Mouse (Mus musculus): ENCODE data around the gene Slc25a44. TPM values are rescaled to one million over a fixed set of nuclear protein-coding genes. Genes with fewer than 3 reads are reported as not detected.

Slc25a44 gene
- polyA plus RNA-seq, 1 experiment from 2014 or later, result 30.3 TPM

- H3K27ac ChIP-seq, result peak overlapping the region; percentile 27; the same call in 1 of the 2 replicates
Measured at GRCm38 (mm10) chr3:88455588-88456264, 30.8 kb upstream of the Slc25a44 start.

GRCm38 (mm10) chr3:88454762-88455587, 30.0 kb upstream of the Slc25a44 start:
- Histone ChIP-seq H3K79me2 (ENCODE audit: inconsistent target) (peaks cover 10% of the 10 kb centered on the region; the same call in 1 of the 2 replicates), H3K36me3 (ENCODE audit: inconsistent target) (peaks cover 4% of the 10 kb centered on the region; the same call in 1 of the 2 replicates), H3K27ac (peak overlapping the region; percentile 27), H3K4me3 (ENCODE audit: inconsistent target) (peak overlapping the region; percentile 10; the same call in 1 of the 2 replicates)
- 37% methylated on average over 7 of the region's 9 CpGs for WGBS (ENCODE audit: missing documents)

More at GRCm38 (mm10) chr3:88455588-88456264, 30.8 kb upstream of the Slc25a44 start:
- Histone ChIP-seq H3K4me3 (ENCODE audit: inconsistent target) (no peak overlapping the region), H3K36me3 (ENCODE audit: inconsistent target) (peaks cover 4% of the 10 kb centered on the region; the same call in 1 of the 2 replicates), H3K79me2 (ENCODE audit: inconsistent target) (peaks cover 10% of the 10 kb centered on the region; the same call in 1 of the 2 replicates)
- 65% methylated on average over 18 of the region's 18 CpGs for WGBS (ENCODE audit: missing documents)

- Histone ChIP-seq H3K27ac (peak overlapping the region; percentile 27), H3K36me3 (ENCODE audit: inconsistent target) (peaks cover 7% of the 10 kb centered on the region; the same call in 1 of the 2 replicates), H3K4me3 (ENCODE audit: inconsistent target) (peak overlapping the region; percentile 10; the same call in 1 of the 2 replicates), H3K79me2 (ENCODE audit: inconsistent target) (peaks cover 10% of the 10 kb centered on the region; the same call in 1 of the 2 replicates)
- WGBS (ENCODE audit: missing documents), result 36% methylated on average over 8 of the region's 8 CpGs
Measured at GRCm38 (mm10) chr3:88453986-88454385, 29.0 kb upstream of the Slc25a44 start.

- WGBS (ENCODE audit: missing documents), result 43% methylated on average over 8 of the region's 8 CpGs
- Histone ChIP-seq H3K4me3 (ENCODE audit: inconsistent target) (no peak overlapping the region), H3K36me3 (ENCODE audit: inconsistent target) (peaks cover 7% of the 10 kb centered on the region; the same call in 1 of the 2 replicates), H3K79me2 (ENCODE audit: inconsistent target) (peaks cover 10% of the 10 kb centered on the region; the same call in 1 of the 2 replicates), H3K27ac (no peak overlapping the region)
Measured at GRCm38 (mm10) chr3:88453369-88453768, 28.4 kb upstream of the Slc25a44 start.

GRCm38 (mm10) chr3:88452716-88453115, 27.8 kb upstream of the Slc25a44 start:
- no peak overlapping the region for H3K27ac ChIP-seq
- 95% methylated on average over 6 of the region's 6 CpGs for WGBS (ENCODE audit: missing documents)

GRCm38 (mm10) chr3:88452246-88452645, 27.3 kb upstream of the Slc25a44 start:
- no peak overlapping the region for H3K27ac ChIP-seq
- no peak overlapping the region for H3K4me3 ChIP-seq (ENCODE audit: inconsistent target)
- 44% methylated on average over 5 of the region's 5 CpGs for WGBS (ENCODE audit: missing documents)
- peaks cover 7% of the 10 kb centered on the region; the same call in 1 of the 2 replicates for H3K36me3 ChIP-seq (ENCODE audit: inconsistent target)
- peaks cover 10% of the 10 kb centered on the region; the same call in 1 of the 2 replicates for H3K79me2 ChIP-seq (ENCODE audit: inconsistent target)

More at GRCm38 (mm10) chr3:88452716-88453115, 27.8 kb upstream of the Slc25a44 start:
- H3K36me3 ChIP-seq (ENCODE audit: inconsistent target), result peaks cover 7% of the 10 kb centered on the region; the same call in 1 of the 2 replicates
- H3K4me3 ChIP-seq (ENCODE audit: inconsistent target), result no peak overlapping the region
- H3K79me2 ChIP-seq (ENCODE audit: inconsistent target), result peaks cover 10% of the 10 kb centered on the region; the same call in 1 of the 2 replicates

- Histone ChIP-seq H3K4me3 (ENCODE audit: inconsistent target) (no peak overlapping the region), H3K36me3 (ENCODE audit: inconsistent target) (peaks cover 7% of the 10 kb centered on the region; the same call in 1 of the 2 replicates), H3K79me2 (ENCODE audit: inconsistent target) (peaks cover 10% of the 10 kb centered on the region; the same call in 1 of the 2 replicates), H3K27ac (no peak overlapping the region)
- 91% methylated on average over 12 of the region's 12 CpGs for WGBS (ENCODE audit: missing documents)
Measured at GRCm38 (mm10) chr3:88450379-88451131, 25.6 kb upstream of the Slc25a44 start.

- no peak overlapping the region for H3K4me3 ChIP-seq (ENCODE audit: inconsistent target)
- H3K79me2 ChIP-seq (ENCODE audit: inconsistent target), result peaks cover 10% of the 10 kb centered on the region; the same call in 1 of the 2 replicates
- no peak overlapping the region for H3K27ac ChIP-seq
- H3K36me3 ChIP-seq (ENCODE audit: inconsistent target), result peaks cover 7% of the 10 kb centered on the region; the same call in 1 of the 2 replicates
- 80% methylated on average over 21 of the region's 21 CpGs for WGBS (ENCODE audit: missing documents)
Measured at GRCm38 (mm10) chr3:88449395-88450023, 24.6 kb upstream of the Slc25a44 start.

GRCm38 (mm10) chr3:88448443-88448842, 23.5 kb upstream of the Slc25a44 start:
- no peak overlapping the region for H3K4me3 ChIP-seq (ENCODE audit: inconsistent target)
- no peak overlapping the region for H3K27ac ChIP-seq
- peaks cover 7% of the 10 kb centered on the region; the same call in 1 of the 2 replicates for H3K36me3 ChIP-seq (ENCODE audit: inconsistent target)
- 48% methylated on average over 8 of the region's 8 CpGs for WGBS (ENCODE audit: missing documents)
- H3K79me2 ChIP-seq (ENCODE audit: inconsistent target), result peaks cover 5% of the 10 kb centered on the region; the same call in 1 of the 2 replicates

- WGBS (ENCODE audit: missing documents), result 87% methylated on average over 8 of the region's 8 CpGs
- Histone ChIP-seq H3K4me3 (ENCODE audit: inconsistent target) (no peak overlapping the region), H3K36me3 (ENCODE audit: inconsistent target) (peaks cover 7% of the 10 kb centered on the region; the same call in 1 of the 2 replicates), H3K27ac (peak overlapping the region; percentile 72), H3K79me2 (ENCODE audit: inconsistent target) (no peaks in the 10 kb centered on the region; the same call in 1 of the 2 replicates)
Measured at GRCm38 (mm10) chr3:88447676-88448183, 22.8 kb upstream of the Slc25a44 start.

GRCm38 (mm10) chr3:88446471-88447123, 21.7 kb upstream of the Slc25a44 start:
- Histone ChIP-seq H3K27ac (peak overlapping the region; percentile 72), H3K36me3 (ENCODE audit: inconsistent target) (peaks cover 7% of the 10 kb centered on the region; the same call in 1 of the 2 replicates), H3K79me2 (ENCODE audit: inconsistent target) (no peaks in the 10 kb centered on the region; the same call in 1 of the 2 replicates), H3K4me3 (ENCODE audit: inconsistent target) (peak overlapping the region; percentile 26)
- 11% methylated on average over 7 of the region's 8 CpGs for WGBS (ENCODE audit: missing documents)

GRCm38 (mm10) chr3:88442888-88443287, 17.9 kb upstream of the Slc25a44 start:
- Histone ChIP-seq H3K79me2 (ENCODE audit: inconsistent target) (no peaks in the 10 kb centered on the region; the same call in 1 of the 2 replicates), H3K4me3 (ENCODE audit: inconsistent target) (no peak overlapping the region), H3K36me3 (ENCODE audit: inconsistent target) (peaks cover 7% of the 10 kb centered on the region; the same call in 1 of the 2 replicates), H3K27ac (peak overlapping the region; percentile 38; the same call in 1 of the 2 replicates)
- WGBS (ENCODE audit: missing documents), result 18% methylated on average over 7 of the region's 7 CpGs

GRCm38 (mm10) chr3:88442488-88442887, 17.5 kb upstream of the Slc25a44 start:
- no peak overlapping the region for H3K4me3 ChIP-seq (ENCODE audit: inconsistent target)
- no peaks in the 10 kb centered on the region; the same call in 1 of the 2 replicates for H3K79me2 ChIP-seq (ENCODE audit: inconsistent target)
- WGBS (ENCODE audit: missing documents), result 91% methylated on average over 12 of the region's 12 CpGs
- H3K27ac ChIP-seq, result no peak overlapping the region
- H3K36me3 ChIP-seq (ENCODE audit: inconsistent target), result peaks cover 11% of the 10 kb centered on the region
